Mouse (Mus musculus) spleen, adult 2 months (tissue): ENCODE results near the gene Arnt2.

Experiments used
- CTCF ChIP-seq: fragments of 200-500 bp; IDR thresholded peaks from 2 replicates; pipeline ENCODE4 v1.5.1; 2011; ENCODE audit warnings: mild to moderate bottlenecking, inconsistent platforms; ENCODE audit not compliant: insufficient read depth, insufficient read length, insufficient replicate concordance; ENCODE audit errors: extremely low read depth
- POLR2A ChIP-seq: fragments of 200-500 bp; IDR thresholded peaks from 2 replicates; pipeline ENCODE4 v1.6.1; 2011; ENCODE audit warnings: low read depth, low read length, inconsistent platforms

DNA sequence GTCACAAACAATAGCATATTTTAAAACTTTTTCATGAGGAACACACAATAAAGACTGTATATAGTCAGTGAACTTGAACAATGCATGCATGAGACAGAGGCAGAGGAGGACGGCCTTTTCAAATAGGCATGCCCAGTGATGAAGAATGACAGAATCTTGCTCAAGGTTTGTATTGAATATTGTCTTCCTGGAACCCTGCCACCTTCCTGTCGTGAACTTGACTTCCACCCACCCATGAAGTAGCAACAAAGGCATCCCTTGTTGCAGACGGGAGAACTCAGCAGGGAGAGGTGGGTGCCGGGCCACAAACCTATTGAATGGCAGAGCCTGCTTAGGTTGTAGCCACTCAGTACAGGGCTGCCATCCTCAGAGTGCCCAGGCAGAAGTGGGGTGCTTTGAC is 43.7 kb downstream of the Arnt2 start:
- TF ChIP-seq POLR2A (no peak), CTCF (no peak)
